Mouse (Mus musculus) myocyte (in vitro differentiated cells): Measurements from ENCODE around the gene Bahcc1.

ENCODE experiments used
- E2F4 ChIP-seq: IDR thresholded peaks from one replicate; pipeline ENCODE4 v1.6.1; 2011; ENCODE audit warnings: mild to moderate bottlenecking, control low read depth, moderate library complexity; ENCODE audit not compliant: insufficient read depth
- MAX ChIP-seq: IDR thresholded peaks from one replicate; pipeline ENCODE4 v1.6.1; 2011; ENCODE audit warnings: low read depth, mild to moderate bottlenecking, control low read depth
- POLR2A ChIP-seq: IDR thresholded peaks from one replicate; pipeline ENCODE4 v1.6.1; 2011; ENCODE audit warnings: low read depth, mild to moderate bottlenecking, control low read depth, moderate library complexity; ENCODE audit not compliant: insufficient read length
- POLR2AphosphoS2 ChIP-seq: IDR thresholded peaks from one replicate; pipeline ENCODE4 v1.6.1; 2011; ENCODE audit warnings: low read depth, control low read depth; ENCODE audit not compliant: insufficient read length
- TCF12 ChIP-seq: IDR thresholded peaks from one replicate; pipeline ENCODE4 v1.6.1; 2011; ENCODE audit warnings: mild to moderate bottlenecking, control low read depth; ENCODE audit not compliant: poor library complexity, insufficient read depth, severe bottlenecking
- TCF3 ChIP-seq: IDR thresholded peaks from one replicate; pipeline ENCODE4 v1.6.1; 2011; ENCODE audit warnings: low read depth, control low read depth; ENCODE audit not compliant: insufficient read length
- USF1 ChIP-seq: IDR thresholded peaks from one replicate; pipeline ENCODE4 v1.6.1; 2011; ENCODE audit warnings: low read depth, mild to moderate bottlenecking, control low read depth, moderate library complexity

GRCm38 (mm10) chr11:120252843-120253645, 20.3 kb downstream of the Bahcc1 start:
- TF ChIP-seq POLR2AphosphoS2 (peak; percentile 38), POLR2A (peak; percentile 58), USF1 (no peak), MAX (no peak), TCF12 (no peak), E2F4 (no peak), TCF3 (no peak)
